Mouse (Mus musculus) frontal cortex, postnatal 10 days (tissue): Measurements from ENCODE around the gene Fam129b.
A peak's percentile ranks its signal among the peaks of the same experiment; 100 is the strongest.

Source experiments
- DNase-seq, 2 experiments: peaks; one replicate each; pipeline ENCODE4 v3.0.0; 2022; ENCODE audit warnings: low spot score in 2 of 2, mixed read lengths in 1 of 2

The Fam129b gene

GRCm38 (mm10) chr2:32923551-32924250, 47.8 kb downstream of the Fam129b start:
- no peak for DNase-seq

GRCm38 (mm10) chr2:32924306-32924844, 48.5 kb downstream of the Fam129b start:
- no peak for DNase-seq

GRCm38 (mm10) chr2:32926330-32927075, 50.6 kb downstream of the Fam129b start:
- DNase-seq: no peak

- DNase-seq: no peak
These were observed 51.8 kb downstream of the Fam129b start for GRCm38 (mm10) chr2:32927624-32928234.

GRCm38 (mm10) chr2:32928235-32928946, 52.5 kb downstream of the Fam129b start:
- DNase-seq: peak in 1 of 2 experiments; percentile 76

- no peak for DNase-seq
These were observed 53.3 kb downstream of the Fam129b start for GRCm38 (mm10) chr2:32928947-32929829.

- DNase-seq: no peak
These were observed 55.8 kb downstream of the Fam129b start for GRCm38 (mm10) chr2:32931730-32932129.

GRCm38 (mm10) chr2:32938741-32939140, 62.8 kb downstream of the Fam129b start:
- DNase-seq: no peak

GRCm38 (mm10) chr2:32939418-32939817, 63.5 kb downstream of the Fam129b start:
- DNase-seq: no peak

GRCm38 (mm10) chr2:32940483-32940882, 64.6 kb downstream of the Fam129b start:
- DNase-seq: no peak

GRCm38 (mm10) chr2:32947454-32947853, 71.5 kb downstream of the Fam129b start:
- DNase-seq: no peak

GRCm38 (mm10) chr2:32954581-32954980, 78.7 kb downstream of the Fam129b start:
- no peak for DNase-seq

- DNase-seq: no peak
These were observed 81.4 kb downstream of the Fam129b start for GRCm38 (mm10) chr2:32957344-32957743.

- no peak for DNase-seq
These were observed 84.4 kb downstream of the Fam129b start for GRCm38 (mm10) chr2:32960273-32960672.

GRCm38 (mm10) chr2:32961192-32961995, 85.5 kb downstream of the Fam129b start, which contains the start of the genes Rpl12 and Lrsam1:
Gene Rpl12 (plus strand): TSS chr2:32961559.
Gene Lrsam1 (minus strand): TSS chr2:32961614.
- peak; percentile 90 to 92 for DNase-seq

- DNase-seq: no peak
These were observed 86.4 kb downstream of the Fam129b start for GRCm38 (mm10) chr2:32962062-32962874.

GRCm38 (mm10) chr2:32962875-32963220, 86.9 kb downstream of the Fam129b start:
- DNase-seq: no peak

- DNase-seq: no peak
These were observed 87.6 kb downstream of the Fam129b start for GRCm38 (mm10) chr2:32963544-32963943.

GRCm38 (mm10) chr2:32963981-32964380, 88.1 kb downstream of the Fam129b start:
- DNase-seq: no peak
